Mouse (Mus musculus) adrenal gland, adult 10 weeks (tissue): ENCODE measurements around the gene Cpne6. TPM values are rescaled to one million over a fixed set of nuclear protein-coding genes. Genes with fewer than 3 reads are reported as not detected.

Source experiments
- polyA plus RNA-seq: library from polyadenylated mRNA; stranded (reverse); fragments of 350-450 nt; fragmentation: Illumina TruSeq; extraction: RNeasy Lipid Tissue Mini Kit (QIAGEN cat#74804); gene quantifications from one replicate; pipeline ENCODE4 v1.2.3, GENCODE M21; 2014; ENCODE audit warnings: low read depth, low replicate concordance

Cpne6 gene
- polyA plus RNA-seq, result not detected

GRCm38 (mm10) chr14:55510125-55510731 lies at the start of gene Cpne6:
TSS of gene Cpne6 (plus strand) at chr14:55510445.

DNA sequence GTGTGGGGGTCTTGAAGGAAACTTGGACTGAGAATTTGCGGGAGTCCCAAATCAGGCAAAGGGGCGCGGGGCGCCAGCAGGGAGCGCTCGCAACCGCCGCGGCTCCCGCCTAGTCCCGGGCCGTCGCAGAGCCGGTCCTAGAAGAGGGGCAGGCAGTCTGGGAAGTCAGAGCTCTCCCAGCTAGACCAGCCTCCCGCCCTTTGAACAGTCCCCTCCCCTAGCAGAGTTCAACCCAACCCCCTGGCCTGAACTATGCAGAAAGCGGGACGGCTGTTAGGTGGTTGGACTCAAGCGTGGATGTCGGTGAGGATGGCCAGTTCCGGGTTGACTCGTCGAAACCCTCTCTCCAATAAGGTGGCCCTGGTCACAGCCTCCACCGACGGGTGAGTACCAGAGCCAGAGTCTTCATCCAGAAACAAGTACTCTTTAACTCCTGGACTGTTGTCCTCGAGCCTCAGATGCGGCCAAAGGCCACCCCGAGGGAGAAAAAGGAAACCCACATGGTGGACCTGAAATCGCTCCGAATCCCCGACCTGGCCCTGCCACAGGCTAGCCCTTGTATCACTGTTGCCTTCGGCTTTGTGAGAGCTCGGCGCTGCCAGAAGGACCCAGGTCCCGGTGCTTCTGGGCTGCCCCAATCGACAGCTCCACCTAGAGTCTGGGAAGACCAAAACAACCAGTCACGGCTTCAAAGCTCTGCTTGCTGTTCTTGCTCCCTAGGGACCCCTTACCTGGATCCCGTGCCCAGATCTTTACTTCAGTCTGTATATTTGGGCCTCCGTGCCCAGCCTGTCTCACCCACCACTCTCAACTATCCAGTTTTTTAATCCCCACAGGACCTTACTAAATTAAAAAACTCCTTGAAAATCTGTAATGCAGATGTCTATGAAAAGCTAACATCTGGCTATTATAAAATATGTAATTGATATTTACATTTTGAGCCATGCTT lies 31.3 kb upstream of the Cpne6 start, which contains the start of gene Dhrs4:
Dhrs4 (plus strand) TSS at position 108 of the 949 bp plus-strand sequence.

DNA sequence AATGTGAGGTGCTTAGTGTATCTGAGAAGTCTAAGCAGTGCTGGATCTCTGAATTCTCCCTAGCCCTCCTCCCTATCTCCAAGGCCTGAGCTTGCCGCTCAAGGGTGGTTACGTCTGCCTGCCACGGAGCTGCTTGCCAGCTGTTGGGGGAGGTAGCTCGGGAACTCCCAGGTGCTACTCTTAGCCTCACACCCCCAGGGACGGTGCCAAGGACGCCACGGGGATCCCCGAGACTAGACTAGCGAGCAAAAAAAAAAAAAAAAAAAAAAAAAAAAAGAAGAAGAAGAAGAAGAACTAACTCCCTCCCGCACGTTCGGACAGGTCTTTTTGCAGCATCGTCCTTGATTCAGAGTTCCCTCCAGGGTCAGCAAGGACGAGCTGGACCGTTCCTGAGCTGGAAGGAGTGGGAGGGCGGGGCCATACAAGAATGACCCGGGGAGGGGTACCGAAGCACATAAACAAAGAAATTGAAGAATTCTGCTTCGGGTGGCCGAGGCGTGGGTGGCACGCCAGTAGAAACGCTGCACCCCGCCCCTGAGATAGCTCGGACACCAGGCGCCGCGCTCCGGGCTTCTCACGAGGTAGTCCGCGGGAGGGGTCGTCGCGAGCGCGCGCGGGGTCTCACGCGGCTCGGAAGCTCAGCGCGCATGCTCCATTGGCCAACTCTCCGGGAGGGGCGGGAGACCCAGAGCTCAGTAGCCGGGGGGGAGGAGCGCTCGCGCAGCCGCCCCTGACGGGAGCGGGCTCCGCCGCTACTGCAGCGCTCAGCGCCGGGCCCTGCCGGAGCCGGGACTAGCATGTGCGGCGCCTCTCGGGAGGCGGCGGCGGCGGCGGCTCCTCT lies 19.7 kb upstream of the Cpne6 start, which contains the start of gene Carmil3:
Carmil3 (plus strand) TSS at position 291 of the 841 bp plus-strand sequence.

GRCm38 (mm10) chr14:55524785-55525184 lies 14.5 kb downstream of the Cpne6 start, which contains the start of gene Nrl:
TSS of gene Nrl (minus strand) at chr14:55524981.

GRCm38 (mm10) chr14:55540067-55540786 lies 30.0 kb downstream of the Cpne6 start, which contains the start of gene Pck2:
TSS of gene Pck2 (plus strand) at chr14:55540266.

DNA sequence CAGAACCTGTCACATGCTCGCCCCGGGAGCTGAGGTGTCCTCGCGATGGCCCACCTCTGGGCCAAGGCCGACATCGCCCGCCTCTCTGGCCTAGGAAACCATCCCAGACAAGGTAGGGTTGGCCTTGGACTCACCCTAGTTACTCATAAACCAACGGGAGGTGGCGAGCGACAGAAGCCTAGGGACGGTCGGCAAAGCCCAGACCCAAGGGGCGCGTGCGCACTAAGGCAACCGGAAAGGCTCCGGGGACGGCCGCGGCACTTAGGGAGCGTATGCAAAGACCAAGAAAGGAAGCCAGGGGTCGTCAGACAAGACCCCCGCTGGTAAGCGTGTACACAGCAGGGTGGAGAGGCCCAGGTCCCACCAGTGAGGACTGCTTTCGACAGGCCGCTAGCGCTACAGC lies 49.6 kb downstream of the Cpne6 start, which contains the start of gene Dcaf11:
Dcaf11 (plus strand) TSS at position 208 of the 403 bp plus-strand sequence.

GRCm38 (mm10) chr14:55560202-55561073 lies 50.2 kb downstream of the Cpne6 start, which contains the start of gene A730061H03Rik:
TSS of gene A730061H03Rik (minus strand) at chr14:55560406.

Other genes with a start within 250 kb of the Cpne6 start
- gene Dhrs4, start 31.7 kb upstream of the Cpne6 start, polyA plus RNA-seq, result 46.8 TPM
- gene Carmil3, start 19.8 kb upstream of the Cpne6 start, polyA plus RNA-seq, result not detected
- not detected for gene Nrl, start 14.5 kb downstream of the Cpne6 start, polyA plus RNA-seq
- gene Pck2, start 29.8 kb downstream of the Cpne6 start, polyA plus RNA-seq, result 4.3 TPM
- gene Dcaf11, start 49.6 kb downstream of the Cpne6 start, polyA plus RNA-seq, result 19.7 TPM
- gene A730061H03Rik, start 50.0 kb downstream of the Cpne6 start, polyA plus RNA-seq, result not detected
- gene Fitm1, start 65.2 kb downstream of the Cpne6 start, polyA plus RNA-seq, result not detected
- 266 TPM for gene Psme1, start 67.7 kb downstream of the Cpne6 start, polyA plus RNA-seq
- gene Emc9, start 74.9 kb downstream of the Cpne6 start, polyA plus RNA-seq, result 10.2 TPM
- gene Psme2, start 80.7 kb downstream of the Cpne6 start, polyA plus RNA-seq, result 161 TPM
- 6.4 TPM for gene Rnf31, start 81.3 kb downstream of the Cpne6 start, polyA plus RNA-seq
- 44.9 TPM for gene Irf9, start 93.1 kb downstream of the Cpne6 start, polyA plus RNA-seq
- gene Rec8, start 107.6 kb downstream of the Cpne6 start, polyA plus RNA-seq, result 2.4 TPM
- 13.4 TPM for gene Ipo4, start 125.5 kb downstream of the Cpne6 start, polyA plus RNA-seq
- gene Gm49378, start 127.5 kb downstream of the Cpne6 start, polyA plus RNA-seq, result 1.7 TPM
- gene Tm9sf1, start 133.4 kb downstream of the Cpne6 start, polyA plus RNA-seq, result 48.9 TPM
- gene Tssk4, start 139.7 kb downstream of the Cpne6 start, polyA plus RNA-seq, result not detected
- 32.2 TPM for gene Mdp1, start 150.1 kb downstream of the Cpne6 start, polyA plus RNA-seq
- gene Gmpr2, start 161.5 kb downstream of the Cpne6 start, polyA plus RNA-seq, result 44.1 TPM
- gene Nedd8, start 161.7 kb downstream of the Cpne6 start, polyA plus RNA-seq, result 81.5 TPM
- 10.6 TPM for gene Tinf2, start 171.4 kb downstream of the Cpne6 start, polyA plus RNA-seq
- not detected for gene Tgm1, start 203.5 kb downstream of the Cpne6 start, polyA plus RNA-seq
- gene Rabggta, start 211.8 kb downstream of the Cpne6 start, polyA plus RNA-seq, result 0.47 TPM
- gene Dhrs1, start 235.2 kb downstream of the Cpne6 start, polyA plus RNA-seq, result 15.6 TPM
- 6.7 TPM for gene Nop9, start 235.2 kb downstream of the Cpne6 start, polyA plus RNA-seq
- not detected for gene Cideb, start 248.0 kb downstream of the Cpne6 start, polyA plus RNA-seq